Mouse (Mus musculus): ENCODE results near the gene Camk2g.

The Camk2g gene

DNA sequence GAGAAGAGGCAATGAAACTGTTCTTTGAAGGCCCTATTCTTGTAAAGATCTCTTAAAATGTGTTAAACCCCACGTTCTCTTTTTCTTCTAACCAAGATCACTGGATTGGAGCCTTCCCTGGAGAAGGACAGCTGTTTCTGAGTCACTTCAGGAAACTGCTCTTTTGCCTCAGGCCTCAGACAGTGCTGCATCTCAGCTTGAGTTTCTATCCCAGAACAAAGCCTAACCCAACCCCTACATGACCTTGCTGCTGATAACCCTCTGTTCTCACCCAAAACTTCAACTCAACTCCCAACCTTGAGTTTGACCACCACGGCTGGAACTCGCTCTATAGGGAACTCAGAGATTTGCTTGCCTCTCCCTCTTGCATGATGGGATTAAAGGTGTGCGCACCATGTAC is 15.5 kb upstream of the Camk2g start:
- in situ Hi-C loops (cut with MboI, MseI) = loop anchor here in 1 of 2 experiments (10.0 kb wide), 1 partner anchor 935 kb away; no protein-coding TSS in a partner anchor

DNA sequence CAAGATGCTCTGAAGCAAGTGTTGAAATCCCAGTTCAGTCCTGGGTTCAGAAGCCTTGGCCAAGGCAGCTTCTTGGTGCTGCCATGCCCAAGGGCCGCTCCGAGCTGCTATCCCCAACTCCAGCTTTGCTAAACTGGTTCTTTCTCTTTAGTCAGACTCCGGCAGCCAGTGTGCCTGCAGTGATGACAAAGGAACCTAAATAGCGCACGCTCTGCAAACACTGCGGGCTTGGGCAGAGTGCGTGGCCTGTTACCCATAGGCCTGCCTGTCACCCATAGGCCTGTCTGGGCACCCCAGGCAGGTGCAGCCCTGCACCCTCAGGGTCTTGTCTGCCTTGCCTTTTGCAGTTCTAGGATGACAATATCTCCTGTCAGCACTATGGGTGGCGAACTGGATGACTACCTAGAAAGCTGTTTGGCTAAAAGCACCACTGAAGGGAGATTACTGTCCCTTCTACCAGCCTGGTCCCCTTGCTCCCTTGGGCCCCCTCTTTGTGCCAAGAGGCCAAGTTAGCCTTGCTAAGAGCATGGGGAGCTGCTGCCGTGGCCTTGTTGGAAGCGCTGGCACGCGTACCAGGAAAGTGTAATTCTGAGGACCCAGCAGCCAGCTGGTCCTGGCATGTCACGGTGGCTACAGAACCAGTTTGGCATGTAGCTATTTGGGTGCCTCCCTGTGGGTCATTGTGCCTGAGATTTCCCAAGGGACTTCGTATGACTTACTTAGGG is 12.4 kb upstream of the Camk2g start:
- in situ Hi-C loops (cut with MboI, MseI) = loop anchor here in 1 of 2 experiments (10.0 kb wide), 1 partner anchor 939 kb away; no protein-coding TSS in a partner anchor

DNA sequence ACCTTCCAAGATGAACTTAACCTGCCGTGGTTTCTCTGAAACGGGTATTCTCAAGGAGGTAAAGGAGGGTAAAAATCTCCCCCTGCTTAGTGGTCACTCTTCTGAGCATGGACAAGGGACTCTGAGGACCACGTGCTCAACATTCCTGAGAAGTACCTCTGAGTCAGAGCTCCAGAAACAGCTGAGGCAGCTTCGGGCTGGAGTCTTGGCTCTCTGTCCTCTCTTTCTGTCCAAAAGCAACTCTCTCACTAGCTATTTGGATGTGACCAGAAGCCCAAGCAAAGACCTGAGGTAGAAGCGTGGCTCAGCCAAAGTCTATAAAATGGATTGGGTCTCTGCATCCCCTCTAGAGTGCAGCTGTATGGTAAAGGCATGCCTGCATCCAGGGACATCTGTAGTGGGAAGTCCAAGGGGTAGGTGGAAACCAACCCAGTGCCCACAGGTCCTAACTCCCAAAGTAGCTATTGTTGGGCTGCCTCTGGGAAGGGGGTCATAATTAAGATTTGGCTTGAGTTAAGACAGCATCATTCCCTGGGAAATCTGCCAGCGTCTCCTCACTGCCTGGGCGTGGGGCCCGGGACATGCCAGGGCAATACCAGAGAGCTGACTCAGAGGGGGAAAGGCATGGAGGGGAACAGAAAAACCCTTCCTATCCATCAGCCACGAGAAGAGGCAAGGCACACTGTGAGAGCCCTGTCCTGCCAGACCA is 11.2 kb upstream of the Camk2g start:
- in situ Hi-C loops (cut with MboI, MseI) = loop anchor here (5.0 to 10.0 kb wide), 3 partner anchors 38 to 940 kb away; no protein-coding TSS in a partner anchor

DNA sequence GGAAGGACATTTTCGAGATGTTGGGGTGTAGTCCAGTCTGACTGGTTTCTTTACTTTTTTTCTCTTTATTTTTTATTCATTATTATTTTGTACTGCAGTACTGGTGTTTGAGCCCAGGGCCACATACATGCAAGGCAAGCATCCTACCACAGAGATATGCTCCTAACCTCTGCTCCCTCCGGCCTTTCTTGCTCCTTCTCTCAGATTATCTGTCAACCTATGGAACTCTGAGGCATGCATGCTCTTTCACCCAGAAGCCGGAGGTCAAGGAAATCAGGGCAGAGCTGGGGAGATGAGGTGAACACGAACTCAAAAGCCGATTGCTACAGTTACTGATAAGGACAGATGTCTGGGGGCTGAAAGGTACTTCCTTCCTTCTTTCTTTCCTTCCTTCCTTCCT is 10.6 kb upstream of the Camk2g start:
- in situ Hi-C loops (cut with MboI, MseI) = loop anchor here (5.0 to 10.0 kb wide), 3 partner anchors 37 to 940 kb away; no protein-coding TSS in a partner anchor

DNA sequence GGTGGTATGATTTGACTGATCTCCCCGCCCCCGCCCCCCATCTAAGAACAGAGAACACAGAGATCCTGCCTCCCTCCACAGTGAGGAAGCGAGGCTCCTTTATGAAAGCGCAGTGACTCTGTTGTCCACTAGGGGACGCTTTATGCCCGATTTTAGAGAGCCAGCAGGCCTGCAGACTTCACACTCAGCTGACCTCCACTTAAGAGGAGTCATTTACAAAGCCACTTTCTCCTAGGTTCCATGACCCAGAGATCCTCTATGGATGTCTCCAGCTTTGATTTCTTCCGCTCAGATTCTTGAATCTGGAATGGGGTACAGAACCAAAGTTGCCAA is 9.7 kb upstream of the Camk2g start:
- in situ Hi-C loops (cut with MboI, MseI) = loop anchor here (5.0 to 10.0 kb wide), 3 partner anchors 36 to 941 kb away; no protein-coding TSS in a partner anchor

DNA sequence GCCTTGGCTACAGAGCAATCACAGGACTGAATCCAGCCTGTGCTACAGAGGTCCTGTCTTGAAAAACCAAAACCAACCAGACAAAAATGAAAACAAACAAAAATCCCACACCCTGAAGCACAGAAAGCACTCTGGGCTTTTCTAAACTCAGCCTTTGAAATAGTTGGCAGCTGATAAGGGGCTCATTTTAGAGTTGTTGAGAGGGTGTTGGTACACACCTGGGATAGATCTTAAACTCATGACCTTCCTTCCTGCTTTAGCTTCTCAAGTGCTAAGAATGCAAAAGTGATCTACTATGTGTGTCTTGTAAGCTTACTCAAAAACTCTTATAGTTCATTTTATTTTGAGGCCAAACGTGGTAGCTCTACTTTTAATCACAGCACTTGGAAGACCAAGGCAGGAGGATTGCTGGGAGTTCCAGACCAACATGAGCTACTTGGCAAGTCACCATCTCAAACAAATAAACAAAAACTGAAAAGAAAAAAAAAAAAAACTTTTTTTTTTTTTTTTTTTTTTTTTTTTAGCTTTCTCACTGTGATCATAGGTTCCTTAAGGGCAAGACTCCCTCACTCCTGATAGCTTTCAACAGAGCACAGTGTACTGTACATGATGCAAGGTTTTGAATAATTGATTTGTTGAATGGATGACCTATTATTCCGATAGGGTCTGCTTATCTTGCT is 9.2 kb upstream of the Camk2g start:
- in situ Hi-C loops (cut with MboI, MseI) = loop anchor here (5.0 to 10.0 kb wide), 3 partner anchors 36 to 942 kb away; no protein-coding TSS in a partner anchor

DNA sequence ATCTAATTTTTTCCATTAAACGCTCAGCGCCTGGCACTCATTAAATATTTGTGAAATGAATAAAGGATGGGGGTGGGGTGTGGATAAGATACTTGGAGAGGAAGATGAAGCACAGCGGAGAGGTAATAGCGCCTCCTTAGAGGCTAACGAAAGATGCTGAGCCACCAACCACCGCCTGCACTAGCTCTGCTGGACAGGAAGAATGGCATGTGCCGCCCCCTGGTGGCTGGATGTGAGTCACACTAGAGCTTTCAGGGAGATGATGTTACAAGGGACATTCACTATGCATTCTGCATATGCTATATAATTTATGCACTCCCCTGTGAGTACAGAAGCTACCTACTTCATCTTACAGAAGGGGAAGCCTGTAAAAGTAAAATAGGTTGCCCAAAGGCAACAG is 4.9 kb upstream of the Camk2g start:
- in situ Hi-C loops (cut with MboI, MseI) = no loop called here

DNA sequence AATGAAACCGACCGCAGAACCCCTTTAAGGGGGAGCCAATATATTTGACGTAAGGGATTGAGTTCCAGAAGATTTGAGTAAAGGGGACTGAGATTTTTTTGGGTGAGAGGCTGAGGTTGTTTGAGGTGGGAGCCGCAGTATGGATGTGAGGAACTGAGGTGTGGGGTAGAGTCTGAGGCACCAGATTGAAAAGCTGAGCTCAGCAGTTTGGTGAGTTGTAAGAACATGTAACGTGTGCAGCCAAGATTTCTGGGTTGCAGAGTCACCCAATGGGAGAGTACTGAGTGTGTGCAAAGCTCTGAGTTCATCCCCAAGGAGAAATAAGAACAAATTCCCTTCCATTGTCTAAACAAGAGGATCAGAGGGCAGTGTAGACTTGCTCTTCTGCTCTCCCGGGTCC is 4.4 kb upstream of the Camk2g start:
- in situ Hi-C loops (cut with MboI, MseI) = no loop called here

DNA sequence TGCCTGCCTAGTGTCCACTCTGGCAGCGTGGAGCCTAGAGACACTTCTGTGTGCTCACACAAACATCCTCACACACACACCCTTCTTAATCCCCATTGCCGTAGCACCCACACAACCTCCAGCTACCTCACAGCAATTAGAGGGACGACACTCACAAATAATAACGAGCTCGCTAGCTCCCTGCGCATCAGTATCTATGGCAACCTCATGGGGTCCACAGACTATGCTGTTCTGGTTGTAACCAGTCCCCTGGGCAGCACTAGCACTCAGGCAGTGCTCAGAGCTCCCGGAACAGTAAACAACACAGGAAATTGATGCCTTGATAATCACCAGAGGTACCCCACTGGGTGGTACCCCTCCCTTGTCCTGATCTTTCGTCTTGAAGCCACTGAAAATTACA is 2.8 kb upstream of the Camk2g start:
- in situ Hi-C loops (cut with MboI, MseI) = no loop called here

DNA sequence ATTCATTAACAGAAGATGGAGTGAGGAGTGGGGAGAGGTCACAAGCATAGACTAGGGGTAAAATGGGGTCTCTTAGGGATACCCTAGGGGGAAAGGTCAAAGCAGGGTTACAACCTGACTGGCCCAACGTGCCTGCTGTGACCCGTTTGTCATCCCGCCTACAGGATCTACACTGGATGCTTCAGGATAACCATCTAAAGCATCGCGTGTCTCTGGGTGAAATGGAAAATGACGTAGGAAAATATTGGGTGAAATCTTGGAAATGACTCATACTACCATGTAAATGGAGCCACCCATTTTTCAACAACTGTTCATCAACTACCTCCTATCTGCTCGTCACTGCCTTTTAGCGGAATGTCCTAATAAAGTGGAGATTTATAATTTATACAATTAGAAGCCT is 2.3 kb upstream of the Camk2g start:
- in situ Hi-C loops (cut with MboI, MseI) = no loop called here

DNA sequence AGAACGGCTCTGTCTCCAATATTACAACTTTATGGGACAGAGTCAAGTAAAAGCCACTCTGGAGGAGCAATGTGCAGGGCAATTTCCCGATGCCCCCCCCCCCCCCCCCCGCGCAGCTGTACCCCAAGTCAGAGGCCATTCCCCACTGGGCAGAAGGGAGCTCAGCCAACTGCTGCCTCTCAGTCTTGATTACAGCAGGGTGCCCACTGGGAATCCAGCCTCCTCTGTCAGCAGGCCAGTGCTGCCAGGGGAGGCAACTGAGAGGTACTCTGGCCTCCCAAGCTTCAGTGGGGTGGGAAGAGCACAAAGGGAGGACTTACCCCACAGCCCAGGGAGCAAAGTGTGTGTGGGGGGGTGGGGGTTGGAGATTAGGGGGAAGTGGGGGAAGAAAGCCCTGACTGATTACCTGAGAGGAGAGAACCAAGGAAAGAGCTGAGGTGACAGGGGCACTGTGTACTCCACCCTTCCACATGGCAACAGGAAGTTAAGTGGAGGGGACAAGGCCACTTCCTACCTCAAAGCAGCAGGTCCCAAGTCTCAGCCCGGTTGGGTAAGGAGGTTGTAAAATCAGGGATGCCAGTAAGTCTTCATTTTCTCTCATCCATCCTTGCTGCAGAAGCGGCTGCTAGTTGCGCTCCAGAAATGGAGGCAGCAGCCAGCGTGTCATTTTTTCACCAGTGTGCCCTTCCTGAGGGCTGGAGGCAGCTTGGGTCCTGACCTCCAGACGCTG is 1.7 kb upstream of the Camk2g start:
- in situ Hi-C loops (cut with MboI, MseI) = no loop called here

DNA sequence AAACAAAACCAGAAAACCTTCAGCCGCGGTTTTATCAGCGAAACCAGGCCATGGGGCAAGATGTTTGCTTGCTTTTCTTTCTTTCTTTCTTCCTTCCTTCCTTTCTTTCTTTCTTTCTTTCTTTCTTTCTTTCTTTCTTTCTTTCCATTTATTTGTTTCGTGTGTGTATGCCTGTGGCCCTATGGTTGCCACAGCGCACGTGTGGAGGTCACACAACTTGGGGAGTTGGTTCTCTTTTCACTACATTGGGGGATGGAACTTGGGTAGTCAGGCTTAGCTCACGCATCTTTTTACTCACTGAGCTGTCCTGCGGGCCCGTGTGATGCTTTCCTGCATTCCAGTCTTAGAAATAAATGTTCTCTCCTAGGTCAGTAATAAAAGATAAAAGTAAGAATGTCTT is 701 bp upstream of the Camk2g start:
- in situ Hi-C loops (cut with MboI, MseI) = no loop called here

DNA sequence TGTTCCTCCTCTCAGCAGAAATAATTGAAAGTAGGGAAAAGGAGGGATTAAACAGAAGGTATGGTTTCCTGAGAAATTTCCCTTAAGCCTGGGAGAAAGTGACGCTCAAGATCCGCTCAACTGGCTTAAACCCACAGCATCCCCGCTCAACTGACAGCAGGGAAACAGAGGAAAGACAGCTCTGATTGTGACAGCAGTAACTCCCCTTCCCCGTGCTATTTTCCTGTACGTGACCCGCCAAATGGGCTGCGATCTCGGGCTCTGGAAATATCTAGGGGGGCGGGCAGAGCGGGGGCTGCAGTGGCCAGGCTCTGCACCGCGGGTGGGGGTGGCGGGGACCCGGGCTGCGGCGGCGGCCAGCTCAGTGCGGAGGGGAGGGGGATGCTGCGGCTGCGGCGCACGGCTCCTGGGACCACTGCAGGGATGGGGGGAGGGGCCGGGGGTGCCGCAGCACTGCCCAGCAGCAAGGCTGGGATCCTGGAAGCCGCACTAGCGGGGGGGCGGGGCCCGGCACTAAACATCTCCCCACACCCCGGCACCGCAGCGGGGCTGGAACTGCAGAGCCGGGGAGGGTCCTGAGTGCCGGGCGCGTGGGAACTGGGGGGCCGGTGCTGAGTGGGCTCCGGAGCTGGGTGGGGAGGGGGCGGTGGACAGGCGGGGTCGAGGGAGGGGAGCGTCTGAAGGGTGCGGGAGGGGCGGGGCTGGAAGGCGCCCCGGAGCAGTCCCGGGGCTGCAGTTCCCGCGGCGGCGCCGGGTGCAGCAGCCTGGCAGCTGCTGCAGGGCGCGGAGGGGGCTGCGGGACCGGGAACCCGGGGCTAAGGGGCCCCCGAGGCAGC is 748 bp downstream of the Camk2g start:
- in situ Hi-C loops (cut with MboI, MseI) = no loop called here

DNA sequence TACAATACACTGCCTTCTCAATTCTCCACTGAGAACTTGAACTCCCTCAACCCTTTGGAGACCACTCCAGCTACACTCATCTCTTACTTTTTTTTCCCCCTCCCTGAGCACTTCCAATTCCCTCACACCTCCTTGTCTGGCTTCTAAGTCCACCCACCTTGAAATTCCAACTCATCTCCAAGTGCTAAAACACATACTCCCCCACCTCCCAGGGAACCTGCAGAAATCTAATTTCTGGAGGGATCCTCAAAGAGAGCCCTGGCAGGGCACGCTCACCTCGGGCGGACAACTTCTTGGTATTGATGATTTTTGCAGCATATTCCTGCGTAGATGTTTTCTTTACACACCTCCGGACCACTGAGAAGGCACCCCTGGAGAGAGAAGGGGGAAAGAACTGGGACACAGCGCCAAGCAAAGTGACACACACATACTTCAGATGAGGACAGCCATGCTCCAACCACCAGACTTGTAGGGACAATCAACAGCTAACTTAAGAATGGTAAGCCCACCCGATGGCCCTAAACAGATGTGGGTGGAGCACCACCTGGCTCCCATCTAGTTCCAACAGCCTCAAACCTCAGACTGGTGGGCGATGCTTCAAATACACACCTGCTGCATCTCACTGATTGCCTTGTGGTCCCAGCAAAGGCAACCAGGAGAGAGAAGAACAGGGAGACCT is 1.5 kb downstream of the Camk2g start:
- in situ Hi-C loops (cut with MboI, MseI) = no loop called here

DNA sequence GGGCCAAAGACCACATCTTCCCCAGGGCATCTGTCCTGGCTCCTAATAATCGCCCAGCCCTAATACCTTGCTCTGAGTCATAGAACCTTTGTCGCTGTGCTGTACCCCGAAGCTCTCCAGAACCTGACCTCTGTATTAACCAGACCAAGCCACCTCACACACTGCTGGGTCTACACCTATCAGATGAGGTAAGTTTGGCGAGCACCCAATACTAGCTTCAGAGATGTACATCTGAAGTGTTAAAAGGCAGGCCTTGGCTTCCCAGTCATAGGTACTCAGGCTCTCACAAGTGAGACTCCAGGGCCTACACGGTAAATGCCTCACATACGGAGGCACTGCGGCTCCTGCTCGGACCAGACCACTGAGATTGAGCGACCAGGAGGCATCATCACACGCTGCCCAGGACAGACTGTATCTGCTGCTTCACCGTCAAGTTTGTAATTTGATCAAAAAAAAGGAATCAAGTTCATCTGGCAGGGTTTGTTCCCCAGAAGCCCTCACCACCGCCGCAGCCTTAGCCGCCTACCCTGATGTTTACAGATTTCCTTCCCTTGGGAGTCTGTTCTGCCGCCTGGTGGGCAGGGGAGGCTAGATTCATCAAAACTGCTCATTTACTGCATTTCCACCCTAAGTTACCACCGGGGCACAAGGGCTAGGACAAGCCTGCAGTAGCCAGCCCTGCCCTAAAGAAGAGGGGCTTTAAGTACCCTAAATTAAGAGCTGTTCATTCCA is 2.2 kb downstream of the Camk2g start:
- in situ Hi-C loops (cut with MboI, MseI) = no loop called here

DNA sequence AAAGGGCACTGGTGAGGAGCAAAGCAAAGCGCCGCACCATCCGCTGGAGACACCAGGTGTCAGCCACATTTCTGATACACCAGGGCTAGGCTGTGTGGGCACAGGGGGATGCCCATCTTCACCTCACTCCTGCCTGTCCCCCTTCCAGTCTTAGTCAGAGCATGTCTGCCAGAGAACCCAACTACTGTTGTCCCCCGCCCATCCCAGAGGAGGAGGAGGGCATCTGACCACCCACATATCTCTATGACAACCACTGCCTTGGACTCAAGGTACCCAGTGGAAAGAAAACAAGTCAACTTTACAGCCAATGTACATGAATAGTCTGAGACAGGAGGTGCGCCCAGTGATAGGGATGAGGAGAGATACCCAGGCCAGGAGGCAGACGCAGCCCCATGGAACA is 2.9 kb downstream of the Camk2g start:
- in situ Hi-C loops (cut with MboI, MseI) = no loop called here

DNA sequence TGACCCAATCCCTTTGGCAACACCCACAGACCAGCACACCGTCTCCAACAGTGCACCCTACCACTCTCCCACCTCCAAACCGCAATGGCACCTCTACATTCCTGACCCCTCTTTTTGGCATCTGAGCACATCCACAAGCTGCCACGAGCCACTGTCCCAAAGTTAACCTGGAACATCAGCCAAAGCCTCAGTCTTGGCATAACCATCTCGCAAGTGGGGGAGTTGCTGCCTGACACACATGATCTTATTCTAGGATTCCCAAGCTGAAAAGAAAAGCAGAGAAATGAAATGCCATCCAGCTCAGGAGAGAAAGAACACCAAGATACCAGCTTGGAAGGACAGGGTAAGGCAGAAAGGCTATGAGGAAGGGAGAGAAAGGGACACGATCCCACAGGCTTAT is 3.4 kb downstream of the Camk2g start:
- in situ Hi-C loops (cut with MboI, MseI) = no loop called here

DNA sequence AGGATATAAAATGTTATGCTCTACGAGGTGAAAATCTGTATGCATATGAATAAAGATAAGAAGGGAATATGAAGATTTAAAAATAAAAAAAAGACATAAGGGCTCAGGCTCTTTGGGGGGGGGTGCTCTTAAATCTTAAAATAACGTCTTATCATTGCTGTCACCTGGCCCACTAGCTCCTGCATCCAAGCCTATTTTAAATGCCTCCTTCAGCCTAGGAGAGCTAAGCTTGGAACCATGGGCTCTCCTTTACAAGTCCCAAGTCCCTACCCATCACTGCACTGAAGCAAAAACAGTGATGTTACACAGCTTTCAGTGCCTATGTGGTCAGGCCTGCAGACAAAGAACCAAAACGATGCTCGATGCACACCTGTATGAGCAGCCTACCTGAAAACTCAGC is 4.3 kb downstream of the Camk2g start:
- in situ Hi-C loops (cut with MboI, MseI) = no loop called here

DNA sequence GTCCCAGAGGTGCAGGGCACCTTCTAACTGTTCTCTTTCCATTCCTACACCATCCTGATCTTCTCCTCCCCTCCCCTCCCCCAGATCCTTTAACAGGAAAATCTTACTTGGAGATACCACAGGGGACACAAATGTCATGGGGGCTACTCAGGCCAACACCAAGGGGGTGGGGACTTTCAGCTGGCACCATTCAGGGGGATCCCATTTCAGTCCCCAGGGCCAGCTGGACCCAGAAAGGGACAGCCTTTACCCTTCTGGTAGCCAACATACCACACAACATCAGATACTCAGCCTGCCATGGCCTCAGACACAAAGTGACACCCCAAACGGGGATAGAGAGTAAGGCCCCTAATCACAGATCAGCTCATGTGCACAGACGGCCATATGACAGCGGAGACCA is 5.7 kb downstream of the Camk2g start:
- in situ Hi-C loops (cut with MboI, MseI) = no loop called here

DNA sequence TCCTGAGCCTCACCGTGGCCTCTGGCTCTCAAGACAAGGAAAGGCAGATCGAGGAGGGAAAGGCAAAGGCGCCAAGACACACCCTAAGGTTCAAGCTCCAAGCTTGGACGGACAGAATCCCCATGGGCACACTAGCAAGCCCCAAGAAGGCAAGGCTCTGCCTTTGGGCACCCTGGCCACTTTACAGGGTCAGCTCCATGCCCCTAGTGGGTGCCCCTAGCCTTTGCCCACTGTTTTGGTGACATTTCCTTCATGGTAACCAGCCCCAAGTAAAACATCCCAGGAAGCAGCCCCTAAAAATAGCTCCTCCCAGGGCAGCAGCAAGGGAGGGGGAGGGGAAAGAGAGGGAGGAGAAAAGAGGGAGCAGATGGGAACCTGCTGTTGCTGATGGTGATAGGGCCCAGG is 7.3 kb downstream of the Camk2g start:
- in situ Hi-C loops (cut with MboI, MseI) = no loop called here
